Mouse (Mus musculus) stomach, embryonic 15.5 days (tissue): ENCODE measurements around the gene Nhsl1. TPM values are rescaled to one million over a fixed set of nuclear protein-coding genes. Genes with fewer than 3 reads are reported as not detected.

ENCODE experiments used
- ATAC-seq: fragments of 200-750 bp; cut with Nextera tagmentation; 2 replicates; pipeline ENCODE4 v1.8.0; 2017; ENCODE audit warnings: low read depth, moderate number of reproducible peaks, moderate TSS enrichment; ENCODE audit not compliant: insufficient read depth, low FRiP score
- H3K27ac ChIP-seq: fragments of 300-500 bp; sonication (generic); 2 replicates; pipeline ENCODE4 v1.5.1; 2015; ENCODE audit warnings: mild to moderate bottlenecking, inconsistent platforms
- H3K27me3 ChIP-seq: fragments of 300-500 bp; sonication (generic); replicated peaks from 2 replicates; pipeline ENCODE4 v1.6.1; 2015; ENCODE audit warnings: inconsistent platforms
- H3K36me3 ChIP-seq: fragments of 300-500 bp; sonication (generic); 2 replicates; pipeline ENCODE4 v1.6.1; 2015; ENCODE audit warnings: inconsistent platforms
- H3K4me1 ChIP-seq: fragments of 300-500 bp; sonication (generic); 2 replicates; pipeline ENCODE4 v1.6.1; 2015; ENCODE audit warnings: inconsistent platforms
- H3K4me2 ChIP-seq: fragments of 300-500 bp; sonication (generic); 2 replicates; pipeline ENCODE4 v1.6.1; 2015; ENCODE audit warnings: mild to moderate bottlenecking, inconsistent platforms
- H3K4me3 ChIP-seq: fragments of 300-500 bp; sonication (generic); replicated peaks from 2 replicates; pipeline ENCODE4 v1.5.1; 2015; ENCODE audit warnings: inconsistent platforms
- H3K9ac ChIP-seq: fragments of 300-500 bp; sonication (generic); 2 replicates; pipeline ENCODE4 v1.6.1; 2015; ENCODE audit warnings: inconsistent platforms
- H3K9me3 ChIP-seq: fragments of 300-500 bp; sonication (generic); 2 replicates; pipeline ENCODE4 v1.6.1; 2016; ENCODE audit warnings: inconsistent platforms
- WGBS: fragments of 180-500 bp; shearing (Covaris S2); methylation state at CpG from one replicate; pipeline ENCODE4 v1.1.7; 2015; 5-methylcytosine and 5-hydroxymethylcytosine counted together
- polyA plus RNA-seq: library from polyadenylated mRNA; unstranded; fragments of >200 nt; fragmentation: Nextera tagmentation; extraction: Ambion mirVana; gene quantifications from 2 replicates; pipeline ENCODE4 v1.2.1, GENCODE M21; 2015

Gene Nhsl1
- polyA plus RNA-seq, 1 experiment from 2014 or later = 7.0 TPM

DNA sequence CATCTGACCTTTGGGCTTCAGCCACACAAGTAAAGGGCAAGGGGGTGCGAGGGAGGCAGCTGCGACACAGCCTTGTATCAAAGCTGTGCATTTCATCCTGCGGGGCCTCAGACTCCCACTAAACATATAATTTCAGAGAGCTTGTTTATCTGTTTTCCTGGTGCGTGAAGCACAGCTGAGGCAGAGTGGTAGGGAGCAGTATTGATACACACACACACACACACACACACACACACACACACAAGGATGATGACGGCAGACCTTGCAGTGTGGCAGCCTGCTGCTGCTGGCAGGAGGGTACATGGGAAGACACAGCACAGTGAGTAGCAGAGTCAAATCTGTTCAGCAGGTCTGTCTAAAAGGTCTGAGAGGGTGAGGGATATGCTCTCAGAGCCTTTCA, 85.9 kb downstream of the Nhsl1 start:
- no peaks in the 10 kb centered on the region for H3K36me3 ChIP-seq
- 68% methylated on average over 5 of the region's 5 CpGs for WGBS
- no peak overlapping the region for H3K27ac ChIP-seq
- no peak overlapping the region for H3K4me3 ChIP-seq
- H3K9me3 ChIP-seq = no peaks in the 10 kb centered on the region
- H3K27me3 ChIP-seq = no peaks in the 10 kb centered on the region
- no peak overlapping the region for H3K9ac ChIP-seq
- no peak for ATAC-seq
- peaks cover 7% of the 10 kb centered on the region; the same call in 1 of the 2 replicates for H3K4me1 ChIP-seq
- H3K4me2 ChIP-seq = no peak overlapping the region

DNA sequence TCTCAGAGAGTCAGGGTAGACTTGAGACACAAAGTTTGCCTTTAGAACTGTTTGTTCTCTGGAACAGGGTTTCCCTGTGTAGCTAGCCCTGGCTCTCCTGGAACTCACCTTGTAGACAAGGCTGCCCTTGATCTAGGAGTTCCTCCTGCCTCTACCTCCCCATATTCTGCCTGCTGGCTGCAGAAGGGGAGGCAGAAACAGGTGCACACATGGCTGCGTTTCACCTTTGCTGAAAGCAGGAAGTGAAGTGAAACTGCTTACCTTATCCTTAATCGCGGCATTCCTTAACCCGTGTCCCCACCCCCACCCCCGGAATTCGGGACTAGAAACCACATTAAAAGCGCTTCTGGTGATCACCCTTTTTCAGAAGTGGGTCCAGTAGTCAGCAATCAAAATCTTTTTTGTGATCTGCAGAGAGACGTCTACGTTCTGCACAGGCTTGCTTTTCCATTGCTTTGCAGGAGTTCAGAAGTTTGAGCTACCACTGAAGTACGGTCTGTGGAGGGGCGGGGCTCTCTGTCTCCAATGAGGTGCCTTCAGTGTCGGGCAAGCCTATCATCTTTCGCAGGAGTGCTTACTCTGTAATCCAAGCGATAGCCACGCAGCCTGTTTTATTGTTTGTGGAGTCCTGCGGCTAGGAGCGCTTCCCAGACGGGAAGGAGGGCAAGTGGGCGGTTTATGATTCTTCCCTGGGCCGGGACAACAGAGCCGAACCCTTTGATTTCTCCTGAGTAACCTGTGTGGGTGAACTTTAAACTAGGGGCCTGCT, 88.5 kb downstream of the Nhsl1 start:
- under 1% methylated on average over 21 of the region's 21 CpGs for WGBS
- H3K27ac ChIP-seq = peak overlapping the region; percentile 57
- peaks cover 7% of the 10 kb centered on the region; the same call in 1 of the 2 replicates for H3K4me1 ChIP-seq
- H3K9ac ChIP-seq = no peak overlapping the region
- no peaks in the 10 kb centered on the region for H3K36me3 ChIP-seq
- peak overlapping the region; percentile 74 for H3K4me2 ChIP-seq
- H3K27me3 ChIP-seq = no peaks in the 10 kb centered on the region
- peak; percentile 94 for ATAC-seq
- peak overlapping the region; percentile 44 for H3K4me3 ChIP-seq
- H3K9me3 ChIP-seq = no peaks in the 10 kb centered on the region

DNA sequence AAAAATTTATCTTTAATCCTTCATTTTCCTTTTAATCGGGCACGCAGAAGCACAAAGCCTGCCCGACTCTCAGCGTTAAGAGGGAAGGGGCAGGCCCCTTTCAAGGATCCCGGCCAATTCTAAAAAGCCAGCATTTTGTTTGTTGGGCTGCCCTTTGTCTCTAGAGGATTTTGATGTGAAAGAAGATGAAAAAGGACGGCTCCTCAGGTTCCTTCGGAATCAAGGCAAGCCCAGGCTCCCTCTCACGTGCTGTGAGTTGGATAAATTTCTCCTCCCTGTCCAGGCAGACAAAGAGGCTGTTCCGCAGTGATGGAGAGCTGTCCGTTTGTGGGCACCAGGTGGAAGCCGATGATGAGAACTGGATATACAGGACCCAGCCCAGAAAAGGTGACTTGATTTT, 89.3 kb downstream of the Nhsl1 start:
- H3K27me3 ChIP-seq = no peaks in the 10 kb centered on the region
- no peaks in the 10 kb centered on the region for H3K9me3 ChIP-seq
- no peak overlapping the region for H3K27ac ChIP-seq
- WGBS = 10% methylated on average over 11 of the region's 11 CpGs
- H3K9ac ChIP-seq = no peak overlapping the region
- H3K4me2 ChIP-seq = peak overlapping the region; percentile 74
- no peak for ATAC-seq
- H3K36me3 ChIP-seq = no peaks in the 10 kb centered on the region
- peaks cover 7% of the 10 kb centered on the region; the same call in 1 of the 2 replicates for H3K4me1 ChIP-seq
- H3K4me3 ChIP-seq = peak overlapping the region; percentile 44

DNA sequence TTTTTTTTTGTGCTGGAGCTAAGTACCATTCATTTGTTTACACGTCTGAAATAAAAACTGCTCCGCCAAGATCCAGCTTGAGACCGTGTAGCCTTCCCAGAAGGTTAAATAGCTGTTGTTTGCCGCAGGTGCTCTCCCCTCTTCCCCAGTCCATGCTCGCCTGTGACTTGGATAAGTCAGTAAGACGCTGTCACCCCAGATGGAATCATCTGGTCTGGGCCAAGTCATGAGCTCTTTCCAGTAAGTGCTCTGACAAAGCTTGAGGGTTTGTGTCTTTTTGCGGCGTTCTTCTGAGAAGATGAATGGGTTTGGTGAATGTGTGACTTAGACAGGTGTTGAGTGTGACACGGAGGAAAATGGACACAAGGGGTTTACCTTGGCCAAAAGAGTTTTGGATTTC, 89.8 kb downstream of the Nhsl1 start:
- Histone ChIP-seq H3K27me3 (no peaks in the 10 kb centered on the region), H3K4me1 (peaks cover 7% of the 10 kb centered on the region; the same call in 1 of the 2 replicates), H3K4me3 (peak overlapping the region; percentile 44), H3K9ac (no peak overlapping the region), H3K9me3 (no peaks in the 10 kb centered on the region), H3K36me3 (no peaks in the 10 kb centered on the region), H3K27ac (no peak overlapping the region), H3K4me2 (peak overlapping the region; percentile 74)
- 17% methylated on average over 9 of the region's 9 CpGs for WGBS
- no peak for ATAC-seq

DNA sequence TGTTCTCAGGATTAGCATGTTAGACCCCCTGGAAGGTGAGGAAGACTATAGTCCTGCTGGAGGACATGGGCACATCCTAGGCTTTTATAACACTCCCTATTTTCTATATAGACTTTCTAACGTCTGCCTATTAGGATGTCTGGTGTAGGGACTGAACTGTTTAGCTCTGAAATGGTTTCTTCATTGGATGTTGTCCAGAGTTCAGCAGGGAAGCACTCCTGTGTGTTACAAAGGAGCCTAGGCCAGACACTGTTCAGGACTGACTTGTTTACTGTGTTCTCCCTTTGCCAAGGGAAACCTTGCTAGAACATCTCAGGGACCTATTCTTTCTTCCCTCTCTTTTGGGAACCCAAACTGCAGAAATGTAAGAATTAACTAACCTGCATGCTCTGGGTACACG, 90.3 kb downstream of the Nhsl1 start:
- Histone ChIP-seq H3K9ac (no peak overlapping the region), H3K4me2 (peak overlapping the region; percentile 74), H3K4me1 (peaks cover 7% of the 10 kb centered on the region; the same call in 1 of the 2 replicates), H3K27ac (no peak overlapping the region), H3K4me3 (peak overlapping the region; percentile 44; the same call in 1 of the 2 replicates), H3K36me3 (no peaks in the 10 kb centered on the region), H3K9me3 (no peaks in the 10 kb centered on the region), H3K27me3 (no peaks in the 10 kb centered on the region)
- ATAC-seq = no peak
- 37% methylated on average over 2 of the region's 2 CpGs for WGBS

DNA sequence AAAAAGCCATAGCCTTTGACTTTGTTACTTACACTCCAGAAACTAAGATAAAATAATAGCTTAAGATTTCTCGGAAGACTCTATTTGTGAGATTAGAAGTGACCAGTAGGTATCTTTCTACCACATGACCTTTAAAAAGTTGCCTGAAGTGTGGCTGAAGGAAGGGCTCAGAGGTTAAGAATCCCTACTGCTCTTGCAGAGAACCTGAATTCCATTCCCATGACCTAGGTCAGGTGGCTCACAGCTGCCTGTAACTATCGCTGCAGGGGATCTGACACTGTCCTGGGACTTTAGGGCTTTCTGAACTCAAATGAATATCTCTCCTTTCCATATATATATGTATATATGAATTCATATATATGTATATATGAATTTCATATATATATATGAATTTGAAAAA, 92.5 kb downstream of the Nhsl1 start:
- H3K4me3 ChIP-seq = no peak overlapping the region
- H3K9me3 ChIP-seq = no peaks in the 10 kb centered on the region
- H3K9ac ChIP-seq = no peak overlapping the region
- ATAC-seq = no peak
- no peak overlapping the region for H3K27ac ChIP-seq
- H3K4me1 ChIP-seq = peaks cover 7% of the 10 kb centered on the region; the same call in 1 of the 2 replicates
- H3K27me3 ChIP-seq = no peaks in the 10 kb centered on the region
- no peak overlapping the region for H3K4me2 ChIP-seq
- H3K36me3 ChIP-seq = no peaks in the 10 kb centered on the region
- 76% methylated on average over 2 of the region's 2 CpGs for WGBS

DNA sequence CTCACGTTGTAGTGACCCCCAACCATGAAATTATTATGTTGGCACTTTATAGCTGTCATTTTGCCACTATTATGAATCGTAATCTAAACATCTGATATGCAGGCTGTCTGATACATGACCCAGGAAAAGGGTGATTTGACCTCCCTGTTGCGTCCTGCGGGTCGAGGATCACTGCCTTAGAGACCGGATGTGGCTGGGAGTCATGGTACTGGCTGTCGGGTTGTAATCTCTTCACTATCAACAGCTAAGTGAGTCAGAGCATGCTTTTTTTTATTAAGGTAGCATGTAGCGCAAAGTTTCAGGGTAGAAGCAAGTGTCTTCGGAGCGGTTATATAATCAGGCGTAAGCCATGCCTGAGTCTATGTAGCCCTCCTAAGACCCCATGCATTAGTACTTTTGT, 97.2 kb downstream of the Nhsl1 start:
- H3K4me1 ChIP-seq = no peaks in the 10 kb centered on the region
- no peaks in the 10 kb centered on the region for H3K36me3 ChIP-seq
- H3K27ac ChIP-seq = no peak overlapping the region
- ATAC-seq = no peak
- H3K27me3 ChIP-seq = no peaks in the 10 kb centered on the region
- no peak overlapping the region for H3K9ac ChIP-seq
- H3K4me3 ChIP-seq = no peak overlapping the region
- H3K9me3 ChIP-seq = no peaks in the 10 kb centered on the region
- no peak overlapping the region for H3K4me2 ChIP-seq
- 83% methylated on average over 11 of the region's 11 CpGs for WGBS

DNA sequence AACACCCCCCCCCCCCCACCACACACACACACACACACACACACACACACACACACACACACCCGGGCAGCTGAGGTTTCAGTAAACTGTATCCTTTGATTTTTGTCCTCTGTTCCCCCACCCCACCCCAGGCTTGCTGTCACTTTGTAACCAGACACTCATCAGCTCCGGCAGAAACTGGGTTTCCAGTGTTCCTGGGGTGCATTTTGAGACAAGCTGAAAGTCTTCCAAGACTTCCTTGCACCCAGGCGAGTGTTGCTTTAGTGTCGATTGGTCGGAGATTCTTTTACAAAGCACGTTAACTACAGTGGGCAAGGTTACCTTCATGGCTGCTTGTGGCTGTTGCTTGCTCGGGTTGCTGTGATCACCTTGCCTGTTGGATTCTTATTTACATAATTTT, 99.4 kb downstream of the Nhsl1 start:
- H3K4me2 ChIP-seq = no peak overlapping the region
- no peaks in the 10 kb centered on the region for H3K36me3 ChIP-seq
- ATAC-seq = no peak
- no peaks in the 10 kb centered on the region for H3K27me3 ChIP-seq
- H3K27ac ChIP-seq = no peak overlapping the region
- no peak overlapping the region for H3K9ac ChIP-seq
- H3K9me3 ChIP-seq = no peaks in the 10 kb centered on the region
- 42% methylated on average over 7 of the region's 7 CpGs for WGBS
- no peaks in the 10 kb centered on the region for H3K4me1 ChIP-seq
- no peak overlapping the region for H3K4me3 ChIP-seq

DNA sequence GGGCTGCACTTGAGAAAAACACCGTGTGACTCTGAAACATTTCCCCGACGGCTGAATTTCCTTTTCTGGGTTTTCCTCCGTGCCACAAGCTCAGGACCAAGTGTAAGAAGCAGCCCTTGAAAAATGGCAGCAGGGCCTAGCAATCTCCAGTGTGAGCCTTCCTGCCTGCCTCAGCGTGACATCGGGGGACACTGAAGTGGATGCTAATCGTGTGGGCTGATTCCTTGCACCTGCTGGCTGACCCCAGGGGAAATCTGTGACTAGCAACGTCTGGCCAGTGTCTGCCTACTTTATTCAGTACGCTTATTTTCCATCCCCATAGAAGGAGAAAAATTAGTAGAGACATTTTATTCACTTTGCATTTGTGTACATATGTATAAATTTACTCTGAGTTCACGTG, 100.7 kb downstream of the Nhsl1 start:
- H3K9me3 ChIP-seq = no peaks in the 10 kb centered on the region
- no peak overlapping the region for H3K27ac ChIP-seq
- no peaks in the 10 kb centered on the region for H3K4me1 ChIP-seq
- H3K27me3 ChIP-seq = no peaks in the 10 kb centered on the region
- no peak overlapping the region for H3K4me3 ChIP-seq
- no peaks in the 10 kb centered on the region for H3K36me3 ChIP-seq
- no peak overlapping the region for H3K9ac ChIP-seq
- 60% methylated on average over 10 of the region's 10 CpGs for WGBS
- H3K4me2 ChIP-seq = no peak overlapping the region
- ATAC-seq = no peak

DNA sequence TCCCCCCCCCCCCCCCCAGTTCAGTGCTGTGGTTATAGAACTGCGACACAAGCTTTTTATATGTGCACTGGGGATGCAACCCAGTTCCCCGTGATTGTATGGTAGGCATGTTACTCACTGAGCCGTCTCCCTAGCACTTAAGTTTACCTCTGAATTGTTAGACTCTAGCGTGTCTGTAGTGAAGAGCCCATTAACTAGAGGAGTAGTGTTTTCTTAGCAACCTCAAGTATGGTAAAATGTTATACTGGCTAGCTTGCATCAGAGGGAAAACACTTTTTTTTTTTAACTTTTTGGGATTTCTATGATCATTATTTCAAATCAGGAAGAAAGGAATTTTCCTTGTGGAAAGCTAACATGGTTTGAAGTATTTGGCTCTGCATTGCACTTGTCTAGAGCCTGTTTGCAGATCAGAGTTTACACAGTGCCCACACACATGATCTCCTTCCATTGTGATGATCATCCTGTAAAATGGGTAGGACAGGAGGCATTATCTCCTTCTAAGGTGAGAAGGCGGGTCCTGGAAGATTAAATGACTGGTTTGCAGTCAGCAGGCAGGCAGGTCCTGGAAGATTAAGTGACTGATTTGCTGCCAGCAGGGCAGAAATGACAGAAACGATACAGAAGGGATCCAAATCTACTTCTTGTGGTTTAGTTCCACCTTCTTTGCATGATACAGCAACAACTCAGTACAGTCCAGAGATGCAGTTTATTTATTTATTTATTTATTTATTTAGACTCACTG, 101.6 kb downstream of the Nhsl1 start:
- 81% methylated on average over 6 of the region's 6 CpGs for WGBS
- no peak overlapping the region for H3K4me2 ChIP-seq
- no peaks in the 10 kb centered on the region for H3K4me1 ChIP-seq
- H3K9ac ChIP-seq = no peak overlapping the region
- H3K27me3 ChIP-seq = no peaks in the 10 kb centered on the region
- H3K36me3 ChIP-seq = no peaks in the 10 kb centered on the region
- H3K27ac ChIP-seq = no peak overlapping the region
- no peak overlapping the region for H3K4me3 ChIP-seq
- no peak for ATAC-seq
- no peaks in the 10 kb centered on the region for H3K9me3 ChIP-seq

DNA sequence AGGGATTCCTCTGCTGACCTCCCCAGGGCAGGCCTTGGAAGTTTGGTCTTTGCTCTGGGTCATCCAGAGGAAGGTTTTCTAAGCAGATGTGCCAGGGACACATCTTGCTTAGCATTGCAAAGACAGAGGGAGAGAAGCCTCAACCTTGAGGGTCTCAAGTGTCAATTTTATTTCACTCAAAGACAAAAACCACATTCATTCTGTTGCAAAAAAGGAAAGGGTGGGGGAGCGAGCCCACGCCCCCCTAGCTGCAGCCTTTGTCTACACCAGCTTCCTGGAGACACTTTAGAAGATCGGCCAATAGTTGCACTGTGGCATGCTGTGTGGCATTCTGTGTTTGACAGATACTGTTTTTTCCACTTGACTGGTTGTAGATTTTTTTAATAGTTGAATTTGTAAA, 104.2 kb downstream of the Nhsl1 start:
- H3K27me3 ChIP-seq = no peaks in the 10 kb centered on the region
- no peaks in the 10 kb centered on the region for H3K36me3 ChIP-seq
- no peak for ATAC-seq
- H3K9me3 ChIP-seq = no peaks in the 10 kb centered on the region
- H3K4me1 ChIP-seq = no peaks in the 10 kb centered on the region
- no peak overlapping the region for H3K4me3 ChIP-seq
- H3K9ac ChIP-seq = no peak overlapping the region
- no peak overlapping the region for H3K4me2 ChIP-seq
- WGBS = 64% methylated on average over 3 of the region's 3 CpGs
- no peak overlapping the region for H3K27ac ChIP-seq

DNA sequence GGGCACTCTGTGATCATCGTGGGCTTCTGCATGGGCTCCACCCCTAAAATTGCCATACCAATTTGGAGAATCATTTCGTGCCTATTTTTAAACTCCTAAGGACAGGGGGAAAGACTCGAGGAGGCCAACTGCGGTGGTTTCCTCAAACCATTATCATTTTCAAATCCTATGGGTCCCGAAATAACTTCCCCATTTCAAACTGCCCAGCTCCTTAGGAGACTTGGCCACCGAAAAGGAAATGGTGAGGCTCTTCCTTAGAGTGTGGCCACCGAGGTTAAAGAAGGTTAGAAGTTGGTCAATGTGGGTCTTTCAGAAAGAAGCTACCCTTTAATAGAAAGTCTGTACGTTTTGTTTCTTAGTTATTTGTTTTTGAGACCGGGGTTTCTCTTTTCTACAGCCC, 104.8 kb downstream of the Nhsl1 start:
- Histone ChIP-seq H3K4me2 (no peak overlapping the region), H3K9ac (no peak overlapping the region), H3K27me3 (no peaks in the 10 kb centered on the region), H3K4me3 (no peak overlapping the region), H3K4me1 (no peaks in the 10 kb centered on the region), H3K9me3 (no peaks in the 10 kb centered on the region), H3K27ac (no peak overlapping the region), H3K36me3 (no peaks in the 10 kb centered on the region)
- WGBS = 75% methylated on average over 9 of the region's 9 CpGs
- ATAC-seq = no peak
